Mouse (Mus musculus): ENCODE results near the gene Ergic1. TPM values are rescaled to one million over a fixed set of nuclear protein-coding genes. Genes with fewer than 3 reads are reported as not detected.
A peak's percentile ranks its signal among the peaks of the same experiment; 100 is the strongest.

The Ergic1 gene
- polyA plus RNA-seq, 1 experiment from 2014 or later = 133 TPM

DNA sequence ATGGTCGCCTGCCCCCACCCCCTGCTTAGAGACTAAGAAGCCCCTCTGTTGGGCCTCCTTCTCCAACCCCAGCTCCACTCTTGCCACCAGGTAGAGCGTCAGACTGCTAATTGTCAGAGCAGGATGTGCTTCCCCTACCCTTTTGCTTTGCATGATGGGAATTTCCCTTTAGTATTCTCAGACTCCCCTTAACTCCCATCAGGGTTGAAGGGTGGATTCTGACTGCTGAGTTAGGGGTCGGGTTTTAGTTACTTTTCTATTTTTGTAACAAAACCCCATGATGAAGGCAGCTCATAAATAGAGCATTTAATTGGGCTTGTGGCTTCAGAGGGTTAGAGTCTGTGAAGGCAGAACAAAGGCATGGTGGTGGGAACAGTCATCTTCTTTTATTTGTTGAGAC is 8.3 kb upstream of the Ergic1 start:
- WGBS (ENCODE audit: missing documents) = 95% methylated on average over 3 of the region's 3 CpGs
- no peaks in the 10 kb centered on the region for H3K79me2 ChIP-seq (ENCODE audit: inconsistent target)

GRCm38 (mm10) chr17:26560526-26561289 is 581 bp upstream of the Ergic1 start:
- Histone ChIP-seq H3K79me2 (ENCODE audit: inconsistent target) (peaks cover 41% of the 10 kb centered on the region), H3K4me3 (ENCODE audit: inconsistent target) (peak overlapping the region; percentile 46), H3K36me3 (ENCODE audit: inconsistent target) (no peaks in the 10 kb centered on the region), H3K27ac (peak overlapping the region; percentile 62)
- 22% methylated on average over 9 of the region's 9 CpGs for WGBS (ENCODE audit: missing documents)

More for the DNA sequence above, 8.3 kb upstream of the Ergic1 start:
- Histone ChIP-seq H3K36me3 (ENCODE audit: inconsistent target) (no peaks in the 10 kb centered on the region), H3K27ac (no peak overlapping the region), H3K4me3 (ENCODE audit: inconsistent target) (no peak overlapping the region)

- Histone ChIP-seq H3K4me3 (ENCODE audit: inconsistent target) (peak within 1 kb of the TSS; percentile 61), H3K36me3 (ENCODE audit: inconsistent target) (no peaks in the 10 kb centered on the region), H3K27ac (peak within 1 kb of the TSS; percentile 62), H3K79me2 (ENCODE audit: inconsistent target) (peaks cover 50% of the 10 kb centered on the region)
- 2% methylated on average over 25 of the region's 25 CpGs for WGBS (ENCODE audit: missing documents)
These were observed 427 bp downstream of the Ergic1 start, which contains the start of gene Dusp1 for GRCm38 (mm10) chr17:26561651-26562181. Gene Dusp1 (minus strand): TSS chr17:26562128.

- H3K36me3 ChIP-seq (ENCODE audit: inconsistent target) = no peaks in the 10 kb centered on the region
- 0 out of 2 replicates have a peak overlapping the region, but pooled peaks have one; percentile 19 for H3K27ac ChIP-seq
- 81% methylated on average over 4 of the region's 4 CpGs for WGBS (ENCODE audit: missing documents)
- H3K79me2 ChIP-seq (ENCODE audit: inconsistent target) = peaks cover 56% of the 10 kb centered on the region
- H3K4me3 ChIP-seq (ENCODE audit: inconsistent target) = peak overlapping the region; percentile 61
These were observed 1.0 kb downstream of the Ergic1 start for GRCm38 (mm10) chr17:26562292-26562691.

DNA sequence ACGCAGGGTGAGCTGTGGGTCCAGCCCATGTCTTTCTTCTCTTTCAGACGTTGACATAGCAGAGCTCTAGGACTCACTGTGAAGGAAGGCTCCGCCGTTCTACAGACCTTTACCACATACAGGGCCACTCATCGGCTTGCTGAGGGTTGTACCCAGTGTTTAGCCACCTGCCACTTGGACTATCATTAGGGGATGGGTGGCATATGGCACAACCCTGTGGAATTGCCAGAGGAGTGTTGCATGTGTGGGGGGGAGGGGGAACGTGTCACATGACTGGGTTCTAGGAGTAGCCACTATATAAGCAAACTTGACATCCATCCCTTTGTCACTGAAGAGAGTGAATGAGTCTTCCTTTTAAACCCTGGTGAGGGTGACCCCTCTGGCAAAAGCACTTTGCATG is 2.2 kb downstream of the Ergic1 start:
- Histone ChIP-seq H3K4me3 (ENCODE audit: inconsistent target) (no peak overlapping the region), H3K27ac (no peak overlapping the region), H3K79me2 (ENCODE audit: inconsistent target) (peaks cover 68% of the 10 kb centered on the region), H3K36me3 (ENCODE audit: inconsistent target) (no peaks in the 10 kb centered on the region)
- WGBS (ENCODE audit: missing documents) = 94% methylated on average over 6 of the region's 6 CpGs

DNA sequence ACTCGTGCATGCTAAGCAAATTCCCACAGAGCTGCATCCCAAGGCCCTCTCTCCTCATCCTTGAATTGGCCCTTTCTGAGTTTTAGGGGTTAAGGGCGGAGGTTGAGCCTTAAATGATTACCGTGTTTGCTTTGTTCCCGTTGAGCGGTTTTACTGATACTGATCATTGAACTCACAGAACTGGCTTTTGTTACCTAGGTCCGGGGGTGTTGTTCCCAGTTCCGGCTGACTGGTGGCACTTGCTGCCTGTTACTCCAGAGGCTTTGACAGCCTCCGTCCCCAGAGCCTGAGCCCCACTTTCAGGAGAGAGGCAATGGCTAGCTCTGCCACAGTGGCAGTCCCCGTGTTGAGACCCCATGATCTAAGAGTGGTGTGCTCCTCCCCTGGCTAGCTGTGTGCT is 3.1 kb downstream of the Ergic1 start:
- H3K79me2 ChIP-seq (ENCODE audit: inconsistent target) = peaks cover 77% of the 10 kb centered on the region
- H3K36me3 ChIP-seq (ENCODE audit: inconsistent target) = no peaks in the 10 kb centered on the region
- H3K4me3 ChIP-seq (ENCODE audit: inconsistent target) = no peak overlapping the region
- no peak overlapping the region for H3K27ac ChIP-seq
- over 99% methylated on average over 9 of the region's 9 CpGs for WGBS (ENCODE audit: missing documents)

GRCm38 (mm10) chr17:26567142-26567817 is 6.0 kb downstream of the Ergic1 start:
- H3K27ac ChIP-seq = no peak overlapping the region
- no peaks in the 10 kb centered on the region for H3K36me3 ChIP-seq (ENCODE audit: inconsistent target)
- 94% methylated on average over 8 of the region's 8 CpGs for WGBS (ENCODE audit: missing documents)
- H3K79me2 ChIP-seq (ENCODE audit: inconsistent target) = peaks cover 97% of the 10 kb centered on the region
- no peak overlapping the region for H3K4me3 ChIP-seq (ENCODE audit: inconsistent target)

DNA sequence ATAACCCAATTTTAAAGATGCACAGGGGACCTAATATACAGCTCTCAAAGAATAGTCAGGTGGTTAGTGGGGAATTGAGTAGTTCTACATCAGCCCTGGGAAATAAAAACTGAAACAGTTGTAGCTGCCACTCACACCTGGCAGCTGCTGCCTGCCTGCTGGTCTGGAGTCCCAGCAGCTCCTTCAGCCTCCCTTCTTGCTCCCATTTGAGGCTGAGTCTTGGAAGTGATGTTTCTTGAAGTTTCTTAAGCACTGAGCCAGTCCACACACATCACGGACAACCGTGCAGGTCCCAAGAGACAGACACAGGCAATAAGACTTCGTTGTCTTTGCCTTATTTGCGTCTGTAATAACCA is 6.5 kb downstream of the Ergic1 start:
- peaks cover 97% of the 10 kb centered on the region for H3K79me2 ChIP-seq (ENCODE audit: inconsistent target)
- no peaks in the 10 kb centered on the region for H3K36me3 ChIP-seq (ENCODE audit: inconsistent target)
- WGBS (ENCODE audit: missing documents) = 96% methylated on average over 4 of the region's 4 CpGs
- H3K4me3 ChIP-seq (ENCODE audit: inconsistent target) = no peak overlapping the region
- H3K27ac ChIP-seq = no peak overlapping the region

DNA sequence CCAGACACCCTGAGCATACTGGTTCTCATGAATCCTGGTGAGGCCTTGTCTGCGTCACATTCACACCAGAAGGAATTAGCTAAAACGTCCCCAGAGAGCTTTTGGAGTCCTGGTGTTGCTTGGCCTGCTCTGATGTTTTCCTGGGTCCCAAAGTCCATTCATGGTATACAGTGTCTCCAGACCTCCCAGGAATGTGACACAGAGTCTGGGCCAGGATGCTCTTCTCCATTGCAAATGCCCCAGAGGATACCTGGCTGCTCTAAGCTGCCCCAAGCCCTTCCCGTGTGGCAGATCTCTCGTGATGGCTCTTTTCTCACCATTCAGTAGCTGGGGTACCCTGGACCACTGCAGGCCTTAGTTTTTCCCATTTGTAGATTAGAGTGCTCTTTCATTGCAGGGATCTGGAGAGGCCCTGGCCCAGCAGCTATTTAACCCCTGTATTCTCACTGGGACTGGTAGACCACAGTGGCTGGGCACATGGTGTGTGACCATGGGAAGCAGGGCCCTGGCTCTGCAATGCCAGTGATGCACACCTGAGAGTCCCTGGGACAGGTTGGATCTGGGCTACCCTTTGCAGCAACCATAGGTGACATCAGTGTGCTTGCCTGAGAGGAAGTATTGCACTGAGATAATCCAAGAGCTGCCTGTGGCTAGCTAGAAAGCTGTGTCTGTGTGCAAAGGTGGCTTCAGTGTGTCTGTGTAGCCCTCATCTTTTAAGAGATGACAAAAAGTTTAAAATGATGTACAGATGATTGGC is 8.5 kb downstream of the Ergic1 start:
- Histone ChIP-seq H3K36me3 (ENCODE audit: inconsistent target) (no peaks in the 10 kb centered on the region), H3K4me3 (ENCODE audit: inconsistent target) (no peak overlapping the region), H3K27ac (peak overlapping the region; percentile 53; the same call in 1 of the 2 replicates), H3K79me2 (ENCODE audit: inconsistent target) (peaks cover 97% of the 10 kb centered on the region)
- 89% methylated on average over 4 of the region's 4 CpGs for WGBS (ENCODE audit: missing documents)

DNA sequence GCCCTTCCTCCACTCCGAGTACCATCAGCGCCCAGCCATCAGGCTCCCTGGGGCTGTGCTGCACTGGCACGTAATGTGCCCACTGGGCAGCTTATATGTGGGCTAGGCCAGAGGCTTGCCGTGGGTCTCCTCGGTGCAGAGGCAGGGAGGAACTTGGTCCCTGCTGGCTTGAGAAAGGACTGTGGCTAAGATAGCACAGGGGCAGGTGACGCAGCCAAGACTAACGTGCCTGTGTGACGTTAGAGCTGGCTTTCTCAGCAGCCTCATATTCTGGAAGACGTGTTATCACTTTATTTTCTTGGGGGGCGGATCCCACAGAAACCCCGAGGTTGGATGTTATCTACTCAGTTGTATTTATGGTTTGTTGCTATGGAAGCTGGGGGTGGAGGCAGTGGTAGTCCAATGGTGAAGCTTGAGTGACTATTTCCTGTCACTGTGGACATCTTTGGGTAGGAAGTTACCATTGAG is 9.4 kb downstream of the Ergic1 start:
- H3K79me2 ChIP-seq (ENCODE audit: inconsistent target) = peaks cover 98% of the 10 kb centered on the region
- no peak overlapping the region for H3K4me3 ChIP-seq (ENCODE audit: inconsistent target)
- 88% methylated on average over 11 of the region's 11 CpGs for WGBS (ENCODE audit: missing documents)
- no peaks in the 10 kb centered on the region for H3K36me3 ChIP-seq (ENCODE audit: inconsistent target)
- peak overlapping the region; percentile 53 for H3K27ac ChIP-seq

GRCm38 (mm10) chr17:26571377-26571776 is 10.1 kb downstream of the Ergic1 start:
- Histone ChIP-seq H3K27ac (peak overlapping the region; percentile 53), H3K79me2 (ENCODE audit: inconsistent target) (peaks cover 99% of the 10 kb centered on the region), H3K4me3 (ENCODE audit: inconsistent target) (no peak overlapping the region), H3K36me3 (ENCODE audit: inconsistent target) (no peaks in the 10 kb centered on the region)
- 43% methylated on average over 3 of the region's 3 CpGs for WGBS (ENCODE audit: missing documents)

GRCm38 (mm10) chr17:26572265-26572664 is 11.0 kb downstream of the Ergic1 start:
- WGBS (ENCODE audit: missing documents) = 92% methylated on average over 11 of the region's 11 CpGs
- H3K36me3 ChIP-seq (ENCODE audit: inconsistent target) = no peaks in the 10 kb centered on the region
- no peak overlapping the region for H3K4me3 ChIP-seq (ENCODE audit: inconsistent target)
- H3K27ac ChIP-seq = peak overlapping the region; percentile 53
- peaks cover 94% of the 10 kb centered on the region for H3K79me2 ChIP-seq (ENCODE audit: inconsistent target)

DNA sequence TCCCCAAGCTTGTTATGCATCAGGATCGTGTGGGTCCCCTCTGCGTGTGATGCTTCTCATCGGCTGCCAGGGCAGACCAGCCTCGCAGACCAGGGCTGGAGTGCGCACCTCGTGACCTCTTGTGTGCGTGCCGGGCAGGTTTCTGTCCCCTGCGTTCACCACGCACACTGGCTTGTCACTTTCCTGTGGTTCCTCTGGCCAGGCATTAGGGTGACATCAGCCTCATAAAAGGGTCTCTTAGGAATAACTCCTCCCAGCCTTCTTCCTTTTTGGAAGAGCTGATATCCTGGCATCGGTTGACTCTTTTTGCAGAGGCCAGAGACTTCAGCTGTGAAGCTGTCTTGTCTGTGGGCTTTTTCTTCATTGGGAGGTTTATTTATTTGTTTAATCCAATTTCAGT is 12.8 kb downstream of the Ergic1 start:
- Histone ChIP-seq H3K79me2 (ENCODE audit: inconsistent target) (peaks cover 93% of the 10 kb centered on the region), H3K36me3 (ENCODE audit: inconsistent target) (no peaks in the 10 kb centered on the region), H3K4me3 (ENCODE audit: inconsistent target) (no peak overlapping the region), H3K27ac (no peak overlapping the region)
- WGBS (ENCODE audit: missing documents) = 94% methylated on average over 11 of the region's 11 CpGs

DNA sequence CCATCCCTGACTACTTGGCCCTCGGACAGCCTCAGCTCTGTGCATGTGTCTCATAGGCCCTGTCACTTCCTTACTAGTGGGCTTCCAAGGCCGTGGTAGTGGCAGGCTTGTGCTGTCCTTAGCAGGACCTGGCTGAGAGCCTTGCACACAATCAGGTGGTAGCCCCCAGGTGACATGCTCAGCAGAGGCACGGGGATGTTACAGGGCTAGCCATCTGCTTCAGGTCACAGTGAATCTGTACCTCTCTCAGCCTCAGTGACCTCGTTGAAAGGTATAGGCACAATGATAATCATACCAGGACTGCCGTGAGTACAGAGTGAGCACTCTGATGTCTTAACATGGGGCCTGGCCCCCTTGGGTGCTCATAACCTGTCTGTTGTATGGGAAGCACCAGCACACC is 13.4 kb downstream of the Ergic1 start:
- no peak overlapping the region for H3K4me3 ChIP-seq (ENCODE audit: inconsistent target)
- no peak overlapping the region for H3K27ac ChIP-seq
- WGBS (ENCODE audit: missing documents) = 94% methylated on average over 5 of the region's 5 CpGs
- H3K79me2 ChIP-seq (ENCODE audit: inconsistent target) = peaks cover 89% of the 10 kb centered on the region
- no peaks in the 10 kb centered on the region for H3K36me3 ChIP-seq (ENCODE audit: inconsistent target)

All from macrophage (primary cell).